Mouse (Mus musculus): ENCODE data around the gene Otx1. TPM values are rescaled to one million over a fixed set of nuclear protein-coding genes. Genes with fewer than 3 reads are reported as not detected.

Otx1 gene
- total and polyA plus RNA-seq, 3 experiments: not detected

DNA sequence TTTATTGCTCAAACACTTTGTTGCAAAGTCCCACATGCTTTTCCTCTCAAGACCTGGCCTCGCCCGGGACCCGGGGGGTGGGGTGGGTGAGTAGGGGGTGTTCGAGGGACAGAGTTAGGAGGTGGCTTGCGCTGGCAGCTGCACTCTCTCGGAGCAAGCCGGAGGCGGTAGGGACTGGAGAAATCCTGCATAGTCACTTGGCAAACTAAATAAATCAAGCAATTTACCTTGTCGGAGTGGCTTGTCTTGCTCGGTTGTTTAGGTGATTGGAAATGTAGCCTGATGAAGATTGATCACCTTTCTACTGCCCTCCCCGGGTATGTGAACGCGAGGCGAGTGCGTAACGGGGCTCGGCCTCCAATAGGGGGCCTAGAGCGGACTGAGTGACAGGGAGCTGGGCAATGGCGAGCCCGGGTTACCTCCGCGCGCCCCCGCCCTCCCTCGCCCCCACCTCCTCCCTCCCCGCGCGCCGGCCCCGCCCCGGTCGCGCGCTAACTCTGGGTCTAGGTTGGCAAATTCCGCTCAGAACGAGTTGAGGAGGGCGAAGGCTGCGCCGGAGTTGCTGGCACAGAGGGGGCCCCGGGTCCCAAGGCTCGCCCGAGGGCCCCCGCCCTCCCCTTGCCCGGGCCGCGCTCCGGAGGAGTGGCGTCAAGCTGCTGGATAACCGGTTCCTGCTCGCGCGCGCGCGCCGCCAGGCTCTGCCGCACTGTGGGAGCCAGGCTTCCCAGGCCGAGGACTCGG, 1.2 kb downstream of the Otx1 start:
- H3K4me3 ChIP-seq (ENCODE audit: control insufficient read depth in 1 of 2, insufficient read depth in 1 of 2, low read depth in 2 of 2, low read length in 2 of 2): no peak overlapping the region
- no peak for TF ChIP-seq MEF2A (IDR thresholded peaks at IDR 0.05; ENCODE audit: extremely low read depth, insufficient replicate concordance, low read depth, low read length, poor library complexity, severe bottlenecking)
- no peak for TF ChIP-seq MAZ (IDR thresholded peaks at IDR 0.05; ENCODE audit: low read depth, low read length)
- TF ChIP-seq CHD2 (IDR thresholded peaks at IDR 0.05; ENCODE audit: low read length): no peak
- TF ChIP-seq USF1 (IDR thresholded peaks at IDR 0.05; ENCODE audit: low read depth, low read length): no peak
- TF ChIP-seq CHD1 (IDR thresholded peaks at IDR 0.05; ENCODE audit: low read depth, low read length): no peak
- TF ChIP-seq KAT2A (conservative IDR thresholded peaks at IDR 0.05; ENCODE audit: low read depth, low read length): no peak
- TF ChIP-seq ZKSCAN1 (IDR thresholded peaks at IDR 0.05; ENCODE audit: low read depth, low read length): no peak
- no peak for TF ChIP-seq ETS1 (IDR thresholded peaks at IDR 0.05; ENCODE audit: low read depth, low read length)
- no peak for TF ChIP-seq UBTF (IDR thresholded peaks at IDR 0.05; ENCODE audit: borderline replicate concordance, insufficient read depth, low read depth, low read length)
- TF ChIP-seq POLR2AphosphoS5 (IDR thresholded peaks at IDR 0.05; ENCODE audit: borderline replicate concordance, low read depth, low read length): no peak
- no peak for TF ChIP-seq SMC3 (IDR thresholded peaks at IDR 0.05; ENCODE audit: low read depth, low read length)
- no peak for TF ChIP-seq NELFE (IDR thresholded peaks at IDR 0.05; ENCODE audit: low read depth, low read length)
- TF ChIP-seq MAFK (IDR thresholded peaks at IDR 0.05; ENCODE audit: borderline replicate concordance, low read depth, low read length): no peak
- TF ChIP-seq ELF1 (IDR thresholded peaks at IDR 0.05; ENCODE audit: low read depth, low read length): no peak
- H3K9me3 ChIP-seq (replicated peaks; ENCODE audit: insufficient read depth, low read length): no peaks in the 10 kb centered on the region
- no peak overlapping the region for H3K27ac ChIP-seq (ENCODE audit: control insufficient read depth, low read depth, low read length)
- H3K36me3 ChIP-seq (ENCODE audit: control insufficient read depth in 1 of 2, insufficient read depth in 2 of 2, low read length in 2 of 2): no peaks in the 10 kb centered on the region
- H3K4me1 ChIP-seq (ENCODE audit: control insufficient read depth in 1 of 2, insufficient read depth in 2 of 2, low read length in 2 of 2): 0 out of 4 replicates have a peak, but pooled peaks cover 0 to 2% of the 10 kb centered on the region in 2 experiments
- no peak overlapping the region for H3K9ac ChIP-seq (ENCODE audit: control insufficient read depth, low read depth, low read length, poor library complexity, severe bottlenecking)
- no peak for DNase-seq (ENCODE audit: low read depth, low spot score)
- H3K27me3 ChIP-seq (ENCODE audit: control insufficient read depth in 1 of 2, insufficient read depth in 2 of 2, low read length in 2 of 2): no peaks in the 10 kb centered on the region
- no peaks in the 10 kb centered on the region for H3K79me2 ChIP-seq (ENCODE audit: control insufficient read depth, insufficient read depth, low read length, poor library complexity)

DNA sequence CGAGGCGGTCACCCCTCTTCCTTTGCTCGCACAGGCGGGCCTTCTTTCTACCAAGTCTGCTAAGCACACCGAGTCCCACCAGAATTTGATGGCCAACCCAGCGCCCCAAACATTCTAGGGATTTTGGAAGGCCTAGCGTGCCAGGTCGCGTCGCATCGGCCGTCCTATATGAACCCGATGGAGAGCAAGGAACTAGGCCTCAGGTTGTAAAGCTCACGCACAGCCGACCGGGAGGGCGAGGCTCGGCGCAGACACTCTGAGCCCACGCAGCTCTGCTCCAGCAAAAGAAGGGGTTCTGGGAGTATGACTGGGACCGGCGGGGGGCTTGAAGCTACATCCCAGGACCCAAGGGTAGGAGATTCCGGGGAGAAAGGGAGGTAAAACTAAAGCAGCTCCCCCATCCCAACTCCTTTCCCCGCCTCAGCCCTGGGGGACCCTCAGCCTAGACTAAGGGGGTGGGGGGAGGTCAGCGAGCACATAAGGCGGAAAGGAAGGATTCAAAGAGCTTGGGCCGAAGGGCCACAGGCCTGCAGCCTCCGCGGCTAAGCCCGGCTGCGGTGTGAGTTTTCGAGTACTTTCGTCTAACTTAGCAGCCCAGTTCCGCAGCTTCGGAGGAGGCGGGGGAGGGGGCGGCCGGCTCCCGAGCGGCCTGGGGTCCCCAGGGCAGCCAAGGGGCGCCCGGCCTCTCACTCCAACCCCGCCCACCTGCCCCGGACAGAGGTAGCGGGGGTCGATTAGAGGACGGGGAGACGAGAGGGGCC, 2.2 kb downstream of the Otx1 start:
- no peaks in the 10 kb centered on the region for H3K27me3 ChIP-seq (ENCODE audit: control insufficient read depth in 1 of 2, insufficient read depth in 2 of 2, low read length in 2 of 2)
- no peaks in the 10 kb centered on the region for H3K9me3 ChIP-seq (replicated peaks; ENCODE audit: insufficient read depth, low read length)
- TF ChIP-seq POLR2AphosphoS2 (IDR thresholded peaks at IDR 0.05; ENCODE audit: low read length) (no peak), ETS1 (IDR thresholded peaks at IDR 0.05; ENCODE audit: low read depth, low read length) (no peak), USF1 (IDR thresholded peaks at IDR 0.05; ENCODE audit: low read depth, low read length) (no peak), GATA1 (IDR thresholded peaks at IDR 0.05; ENCODE audit: low read depth, low read length) (no peak), POLR2A (IDR thresholded peaks at IDR 0.05; ENCODE audit: control insufficient read depth in 1 of 2, insufficient read depth in 1 of 2, low read depth in 1 of 2, low read length in 2 of 2, poor library complexity in 1 of 2) (no peak), MAX (IDR thresholded peaks at IDR 0.05; ENCODE audit: low read length) (no peak)
- no peaks in the 10 kb centered on the region for H3K79me2 ChIP-seq (ENCODE audit: control insufficient read depth, insufficient read depth, low read length, poor library complexity)
- no peak overlapping the region for H3K4me3 ChIP-seq (ENCODE audit: control insufficient read depth in 1 of 2, insufficient read depth in 1 of 2, low read depth in 2 of 2, low read length in 2 of 2)
- no peaks in the 10 kb centered on the region for H3K36me3 ChIP-seq (ENCODE audit: control insufficient read depth in 1 of 2, insufficient read depth in 2 of 2, low read length in 2 of 2)
- H3K4me1 ChIP-seq (ENCODE audit: control insufficient read depth in 1 of 2, insufficient read depth in 2 of 2, low read length in 2 of 2): no peaks in the 10 kb centered on the region
- no peak overlapping the region for H3K9ac ChIP-seq (ENCODE audit: control insufficient read depth, low read depth, low read length, poor library complexity, severe bottlenecking)
- no peak overlapping the region for H3K27ac ChIP-seq (ENCODE audit: control insufficient read depth, low read depth, low read length)
- DNase-seq (ENCODE audit: low read depth, low spot score): no peak
